Mouse (Mus musculus): ENCODE results near the gene Tacr2. TPM values are rescaled to one million over a fixed set of nuclear protein-coding genes. Genes with fewer than 3 reads are reported as not detected.

The Tacr2 gene
- total and polyA plus RNA-seq, 3 experiments, result 0.06 TPM; not detected in 2

- TF ChIP-seq KAT2A (conservative IDR thresholded peaks at IDR 0.05; ENCODE audit: low read depth, low read length), result no peak
These were observed 9.1 kb downstream of the Tacr2 start (continued) for GRCm38 (mm10) chr10:62261115-62261886.

DNA sequence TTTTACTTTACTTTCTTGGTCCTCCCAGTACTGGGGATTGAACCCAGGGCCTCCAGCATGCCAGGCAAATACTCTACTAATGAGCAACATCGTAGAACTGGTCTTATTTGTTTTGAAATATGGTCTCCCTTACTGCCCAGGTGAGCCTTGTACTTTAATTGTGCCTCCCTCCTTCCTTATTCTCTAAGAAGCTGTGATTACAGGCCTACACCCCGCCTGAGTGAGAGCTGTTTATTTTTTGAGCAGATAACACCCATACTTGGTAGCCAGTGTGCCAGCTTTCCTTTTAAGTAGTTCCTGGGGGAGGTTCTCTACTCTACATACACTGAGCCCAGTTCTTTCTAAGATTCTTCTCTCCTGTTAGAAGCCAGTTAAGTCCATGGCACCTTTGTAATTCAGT is 12.1 kb downstream of the Tacr2 start:
- no peaks in the 10 kb centered on the region for H3K9me3 ChIP-seq (replicated peaks; ENCODE audit: insufficient read depth, low read length)
- no peak overlapping the region for H3K27ac ChIP-seq (ENCODE audit: control insufficient read depth, low read depth, low read length)
- peaks cover 0 to 9% of the 10 kb centered on the region in 2 experiments; a peak in 1 of 4 replicates for H3K4me1 ChIP-seq (ENCODE audit: control insufficient read depth in 1 of 2, insufficient read depth in 2 of 2, low read length in 2 of 2)
- TF ChIP-seq GATA1 (IDR thresholded peaks at IDR 0.05; ENCODE audit: low read depth, low read length), result no peak
- TF ChIP-seq UBTF (IDR thresholded peaks at IDR 0.05; ENCODE audit: borderline replicate concordance, insufficient read depth, low read depth, low read length), result no peak
- no peak for TF ChIP-seq ZKSCAN1 (IDR thresholded peaks at IDR 0.05; ENCODE audit: low read depth, low read length)
- TF ChIP-seq RAD21 (IDR thresholded peaks at IDR 0.05; ENCODE audit: low read depth, low read length), result no peak
- no peak for TF ChIP-seq RCOR1 (IDR thresholded peaks at IDR 0.05; ENCODE audit: low read depth, low read length)
- no peak for TF ChIP-seq ZMIZ1 (IDR thresholded peaks at IDR 0.05; ENCODE audit: low read depth, low read length)
- no peak for TF ChIP-seq MYC (IDR thresholded peaks at IDR 0.05; ENCODE audit: low read depth, low read length)
- TF ChIP-seq MAX (IDR thresholded peaks at IDR 0.05; ENCODE audit: low read length), result no peak
- no peak for TF ChIP-seq MAZ (IDR thresholded peaks at IDR 0.05; ENCODE audit: low read depth, low read length)
- TF ChIP-seq NRF1 (IDR thresholded peaks at IDR 0.05; ENCODE audit: insufficient read depth, low read depth, low read length, poor library complexity, severe bottlenecking), result no peak
- TF ChIP-seq ELF1 (IDR thresholded peaks at IDR 0.05; ENCODE audit: low read depth, low read length), result no peak
- no peak for TF ChIP-seq ETS1 (IDR thresholded peaks at IDR 0.05; ENCODE audit: low read depth, low read length)
- TF ChIP-seq CHD2 (IDR thresholded peaks at IDR 0.05; ENCODE audit: low read length), result no peak
- no peak for TF ChIP-seq SMC3 (IDR thresholded peaks at IDR 0.05; ENCODE audit: low read depth, low read length)
- TF ChIP-seq JUND (IDR thresholded peaks at IDR 0.05; ENCODE audit: low read depth, low read length), result no peak
- no peak for TF ChIP-seq TBP (IDR thresholded peaks at IDR 0.05; ENCODE audit: low read depth, low read length)
- no peaks in the 10 kb centered on the region for H3K79me2 ChIP-seq (ENCODE audit: control insufficient read depth, insufficient read depth, low read length, poor library complexity)
- no peak overlapping the region for H3K9ac ChIP-seq (ENCODE audit: control insufficient read depth, low read depth, low read length, poor library complexity, severe bottlenecking)
- no peak for DNase-seq (ENCODE audit: low read depth, low spot score)
- no peak overlapping the region for H3K4me3 ChIP-seq (ENCODE audit: control insufficient read depth in 1 of 2, insufficient read depth in 1 of 2, low read depth in 2 of 2, low read length in 2 of 2)
- H3K36me3 ChIP-seq (ENCODE audit: control insufficient read depth in 1 of 2, insufficient read depth in 2 of 2, low read length in 2 of 2), result peaks cover 0 to 3% of the 10 kb centered on the region in 2 experiments; a peak in 2 of 4 replicates
- no peaks in the 10 kb centered on the region for H3K27me3 ChIP-seq (ENCODE audit: control insufficient read depth in 1 of 2, insufficient read depth in 2 of 2, low read length in 2 of 2)

DNA sequence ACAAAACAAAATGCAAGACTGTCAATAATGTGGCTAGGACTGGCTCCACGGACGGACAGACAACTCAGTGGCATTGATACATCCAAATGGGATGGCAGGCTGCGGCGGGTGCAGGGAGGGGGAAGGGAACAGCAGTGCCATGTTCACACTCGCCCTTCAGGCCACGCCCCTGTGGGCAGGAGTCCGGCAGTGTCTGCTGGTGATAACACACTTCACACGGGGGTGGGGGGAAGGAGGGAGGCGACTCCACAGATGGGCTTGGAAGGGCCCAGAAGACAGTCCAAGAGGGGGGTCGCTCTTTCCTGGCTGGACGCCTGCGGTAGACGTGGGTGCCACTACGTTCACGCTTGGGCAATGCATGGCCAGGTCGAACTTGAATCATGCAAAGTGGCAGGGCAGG is 17.0 kb downstream of the Tacr2 start:
- H3K27me3 ChIP-seq (ENCODE audit: control insufficient read depth in 1 of 2, insufficient read depth in 2 of 2, low read length in 2 of 2), result no peaks in the 10 kb centered on the region
- no peak for TF ChIP-seq MYB (IDR thresholded peaks at IDR 0.05; ENCODE audit: low read depth, low read length)
- TF ChIP-seq ELF1 (IDR thresholded peaks at IDR 0.05; ENCODE audit: low read depth, low read length), result no peak
- no peak for TF ChIP-seq JUND (IDR thresholded peaks at IDR 0.05; ENCODE audit: low read depth, low read length)
- TF ChIP-seq MAZ (IDR thresholded peaks at IDR 0.05; ENCODE audit: low read depth, low read length), result no peak
- 0 out of 2 replicates have a peak, but pooled peaks have one; percentile 37 for TF ChIP-seq POLR2AphosphoS5 (IDR thresholded peaks at IDR 0.05; ENCODE audit: borderline replicate concordance, low read depth, low read length)
- no peak for TF ChIP-seq UBTF (IDR thresholded peaks at IDR 0.05; ENCODE audit: borderline replicate concordance, insufficient read depth, low read depth, low read length)
- TF ChIP-seq HCFC1 (IDR thresholded peaks at IDR 0.05; ENCODE audit: low read depth, low read length), result no peak
- no peak overlapping the region for H3K4me3 ChIP-seq (ENCODE audit: control insufficient read depth in 1 of 2, insufficient read depth in 1 of 2, low read depth in 2 of 2, low read length in 2 of 2)
- H3K9me3 ChIP-seq (replicated peaks; ENCODE audit: insufficient read depth, low read length), result no peaks in the 10 kb centered on the region
- no peak overlapping the region for H3K27ac ChIP-seq (ENCODE audit: control insufficient read depth, low read depth, low read length)
- peaks cover 0 to 17% of the 10 kb centered on the region in 2 experiments; a peak in 2 of 4 replicates for H3K36me3 ChIP-seq (ENCODE audit: control insufficient read depth in 1 of 2, insufficient read depth in 2 of 2, low read length in 2 of 2)
- H3K79me2 ChIP-seq (ENCODE audit: control insufficient read depth, insufficient read depth, low read length, poor library complexity), result no peaks in the 10 kb centered on the region
- no peak for DNase-seq (ENCODE audit: low read depth, low spot score)
- H3K4me1 ChIP-seq (ENCODE audit: control insufficient read depth in 1 of 2, insufficient read depth in 2 of 2, low read length in 2 of 2), result no peaks in the 10 kb centered on the region
- no peak overlapping the region for H3K9ac ChIP-seq (ENCODE audit: control insufficient read depth, low read depth, low read length, poor library complexity, severe bottlenecking)

Measured in MEL (cell line).